Mouse (Mus musculus) left cerebral cortex, adult 9 months (tissue): Measurements from ENCODE around the gene Tbx6.

ENCODE experiments used
- DNase-seq, 2 experiments: peaks; one replicate each; pipeline ENCODE4 v3.0.0; 2022; ENCODE audit warnings: low spot score in 2 of 2

Gene Tbx6

GRCm38 (mm10) chr7:126780971-126781635 is at the start of gene Tbx6:
TSS of gene Tbx6 (plus strand) at chr7:126781483.
- no peak for DNase-seq

DNA sequence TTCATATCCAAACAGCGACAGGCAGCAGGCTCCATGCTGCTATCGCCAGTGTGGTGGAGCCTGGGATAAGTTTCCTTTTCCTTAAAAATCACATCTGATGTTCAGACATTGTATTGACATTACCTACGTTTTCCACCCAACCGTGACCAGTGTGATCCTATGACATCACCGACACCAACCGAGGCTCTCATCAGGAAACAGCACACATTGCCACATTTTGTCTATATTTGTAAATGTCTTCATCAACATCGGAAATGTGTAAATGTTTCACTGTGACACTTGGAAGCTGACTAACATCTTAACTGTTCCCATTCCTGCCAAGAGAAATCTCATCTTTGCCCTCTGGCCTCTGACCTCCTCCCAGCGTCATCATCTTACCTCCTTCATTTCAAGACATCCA is 45.2 kb upstream of the Tbx6 start:
- no peak for DNase-seq

GRCm38 (mm10) chr7:126739551-126739950 is 41.7 kb upstream of the Tbx6 start:
- DNase-seq = peak in 1 of 2 experiments; percentile 76

DNA sequence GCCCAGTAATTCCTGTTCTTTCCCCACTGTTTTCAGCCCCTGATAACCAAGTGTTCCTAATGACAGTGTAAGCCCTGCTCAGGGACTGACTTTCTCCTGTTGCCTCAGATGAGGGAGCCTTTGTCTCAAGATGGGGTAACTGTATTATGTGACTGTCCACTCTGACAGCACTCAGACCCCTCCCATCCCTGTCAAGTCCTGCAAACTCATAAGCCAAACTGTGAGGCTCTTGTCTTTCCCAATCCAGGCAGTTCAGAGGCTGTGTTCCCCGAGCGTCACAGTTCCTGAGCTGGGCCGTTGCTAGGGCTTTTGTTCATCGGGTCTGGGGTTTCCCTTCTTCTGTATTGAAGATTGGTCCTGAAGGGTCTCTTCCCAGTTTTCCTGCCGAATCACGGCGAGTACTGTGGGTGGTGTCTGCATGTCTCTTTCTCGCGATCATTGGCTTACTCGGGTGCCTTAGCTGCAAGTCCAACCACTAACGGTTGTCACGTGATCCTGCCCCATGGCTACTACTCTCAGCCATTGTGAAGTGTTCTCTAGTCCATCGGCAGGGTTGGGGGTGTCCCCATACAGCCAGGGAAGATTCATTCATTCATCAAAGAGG is 41.0 kb upstream of the Tbx6 start:
- DNase-seq = no peak

DNA sequence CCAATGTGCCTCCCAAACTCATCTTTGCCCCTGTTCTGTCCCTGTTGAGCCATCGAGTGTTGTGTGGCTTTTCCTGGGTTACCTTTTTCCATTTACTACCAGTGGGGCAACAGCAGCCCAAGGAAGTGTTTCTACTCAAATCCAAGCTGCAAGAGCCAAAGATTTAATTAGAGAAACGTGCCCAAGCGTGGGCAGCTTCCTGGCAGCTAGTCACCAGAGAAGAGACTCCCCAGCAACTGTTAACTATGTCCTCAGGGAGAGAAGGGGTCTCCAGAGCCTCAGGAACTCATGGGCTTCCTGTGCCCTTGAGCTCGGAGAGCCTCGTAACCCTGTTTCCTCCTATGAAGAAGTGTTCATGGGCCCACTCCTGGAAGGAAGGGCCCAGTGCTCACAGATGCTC is 40.3 kb upstream of the Tbx6 start:
- no peak for DNase-seq

DNA sequence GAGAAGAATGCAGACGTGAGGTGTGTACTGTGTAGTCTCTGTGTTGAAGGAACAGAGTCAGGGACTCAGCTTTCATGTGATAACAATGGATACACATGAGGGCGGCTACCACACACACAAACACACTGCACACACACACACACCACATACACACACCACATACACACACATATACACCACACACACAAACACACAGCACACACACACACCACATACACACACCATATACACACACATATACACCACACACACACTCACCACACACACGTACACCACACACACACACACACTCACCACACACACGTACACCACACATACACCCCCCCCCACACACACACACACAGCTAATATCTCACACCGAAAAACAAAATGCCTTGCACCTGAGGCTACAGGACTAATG is 39.8 kb upstream of the Tbx6 start:
- DNase-seq = no peak

GRCm38 (mm10) chr7:126741964-126742482 is 39.3 kb upstream of the Tbx6 start:
- DNase-seq = no peak

- DNase-seq = peak in 1 of 2 experiments; percentile 26
Observed at GRCm38 (mm10) chr7:126746066-126746465, 35.2 kb upstream of the Tbx6 start.

DNA sequence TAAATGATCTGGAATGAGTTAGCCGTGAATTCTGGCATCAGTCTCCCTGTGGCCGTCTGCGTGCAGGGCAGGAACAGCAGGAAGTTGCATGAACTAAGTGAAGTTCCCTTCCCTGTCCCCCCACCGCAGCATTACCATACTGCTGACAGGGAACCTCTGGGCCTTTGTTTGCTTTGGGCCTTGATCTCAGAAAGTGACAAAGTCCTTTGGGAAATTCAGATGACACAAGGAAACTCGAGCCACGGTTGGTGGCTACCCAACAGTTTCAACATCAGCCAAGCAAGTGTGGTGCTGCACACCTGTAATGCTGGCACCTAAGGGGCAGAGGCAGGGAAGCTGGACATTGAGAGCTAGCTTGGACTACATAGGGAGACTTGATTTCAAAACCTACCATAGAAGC is 34.5 kb upstream of the Tbx6 start:
- no peak for DNase-seq

GRCm38 (mm10) chr7:126748824-126749223 is 32.5 kb upstream of the Tbx6 start:
- DNase-seq = no peak

- DNase-seq = no peak
Observed at GRCm38 (mm10) chr7:126749582-126750343, 31.5 kb upstream of the Tbx6 start.

DNA sequence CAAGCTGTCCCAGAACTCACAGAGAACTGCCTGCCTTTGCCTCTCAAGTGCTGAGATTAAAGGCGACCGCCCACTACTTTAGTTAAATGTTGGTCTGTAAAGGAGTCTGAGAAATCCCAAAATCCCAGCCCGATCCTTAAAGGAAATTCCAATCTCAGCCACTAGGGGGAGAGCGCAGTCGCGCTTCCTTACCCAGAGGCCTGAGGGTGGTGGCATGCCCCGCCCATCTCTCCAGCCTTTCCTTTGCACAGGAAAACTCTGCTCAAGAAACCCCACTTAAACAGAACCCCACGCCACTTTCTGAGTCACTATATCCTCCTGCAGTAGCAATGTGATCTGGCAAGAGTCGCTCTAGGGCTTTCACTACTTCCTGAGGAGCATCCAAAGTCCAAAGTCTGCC is 26.4 kb upstream of the Tbx6 start:
- peak in 1 of 2 experiments; percentile 86 for DNase-seq

GRCm38 (mm10) chr7:126758539-126758938 is 22.7 kb upstream of the Tbx6 start:
- DNase-seq = no peak

DNA sequence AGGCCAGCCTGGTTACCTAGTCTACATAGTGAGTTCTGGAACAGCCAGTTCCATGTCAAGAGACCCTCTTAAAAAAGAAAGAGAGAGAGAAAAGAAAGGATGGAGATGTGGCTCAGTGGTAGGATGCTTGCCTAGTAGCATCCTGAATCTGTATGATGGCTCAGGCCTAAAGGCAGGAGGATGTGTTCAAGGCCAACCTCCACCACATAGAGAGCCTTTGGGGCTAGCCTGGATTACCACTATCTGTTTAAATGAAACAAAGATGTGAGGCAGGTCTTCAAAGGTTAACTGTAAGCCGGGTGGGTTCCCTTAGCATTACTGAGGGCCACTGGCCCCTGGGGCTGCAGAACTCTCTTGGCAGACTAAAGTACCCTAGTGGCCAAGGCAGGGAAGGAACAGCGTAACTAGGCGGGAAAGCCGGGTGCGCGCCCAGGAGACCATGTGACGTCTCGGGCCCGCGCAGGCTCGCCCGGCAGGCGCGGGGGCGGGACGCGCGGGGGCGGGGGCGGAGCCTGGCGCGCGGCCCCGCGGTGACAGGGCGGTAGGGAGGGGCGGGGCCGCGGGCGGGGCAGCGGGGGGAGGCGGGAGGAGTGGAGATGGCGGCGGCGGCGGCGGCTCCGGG is 22.1 kb upstream of the Tbx6 start, which contains the start of gene Mapk3:
Mapk3 (plus strand) TSS at position 552 of the 622 bp plus-strand sequence.
- DNase-seq = peak in 1 of 2 experiments; percentile 91

- DNase-seq = no peak
Observed at GRCm38 (mm10) chr7:126759672-126760390, 21.5 kb upstream of the Tbx6 start.

GRCm38 (mm10) chr7:126760391-126760802 is 20.9 kb upstream of the Tbx6 start:
- no peak for DNase-seq

- no peak for DNase-seq
Observed at GRCm38 (mm10) chr7:126760956-126761355, 20.3 kb upstream of the Tbx6 start.

DNA sequence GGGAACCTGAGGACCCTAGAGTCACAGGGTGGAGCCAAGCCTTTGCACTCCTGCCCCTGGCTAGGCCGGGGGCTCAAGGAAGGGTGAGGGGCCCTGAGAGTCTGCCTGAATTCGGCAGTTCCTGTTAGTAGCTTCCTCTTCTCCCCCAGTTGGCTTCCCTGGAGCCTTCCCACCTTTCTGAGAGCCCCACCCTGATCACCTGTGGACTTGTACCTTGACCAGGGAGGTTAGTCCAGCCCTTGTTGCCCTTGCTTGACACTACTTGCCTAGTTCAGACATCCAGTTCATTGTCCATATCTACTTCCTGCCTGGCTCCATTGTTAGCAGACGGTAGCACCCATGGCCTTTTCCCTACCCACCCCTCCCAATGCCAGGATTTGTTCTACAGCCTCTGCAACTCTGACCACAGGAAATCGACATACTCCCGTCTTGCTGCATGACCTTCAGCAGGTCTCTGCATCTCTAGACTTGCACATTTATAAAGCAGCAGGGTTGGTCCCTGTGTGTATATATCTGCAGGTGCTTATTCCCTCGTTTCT is 19.7 kb upstream of the Tbx6 start:
- DNase-seq = no peak

- DNase-seq = peak in 1 of 2 experiments; percentile 85
Observed at GRCm38 (mm10) chr7:126762471-126763008, 18.7 kb upstream of the Tbx6 start.

DNA sequence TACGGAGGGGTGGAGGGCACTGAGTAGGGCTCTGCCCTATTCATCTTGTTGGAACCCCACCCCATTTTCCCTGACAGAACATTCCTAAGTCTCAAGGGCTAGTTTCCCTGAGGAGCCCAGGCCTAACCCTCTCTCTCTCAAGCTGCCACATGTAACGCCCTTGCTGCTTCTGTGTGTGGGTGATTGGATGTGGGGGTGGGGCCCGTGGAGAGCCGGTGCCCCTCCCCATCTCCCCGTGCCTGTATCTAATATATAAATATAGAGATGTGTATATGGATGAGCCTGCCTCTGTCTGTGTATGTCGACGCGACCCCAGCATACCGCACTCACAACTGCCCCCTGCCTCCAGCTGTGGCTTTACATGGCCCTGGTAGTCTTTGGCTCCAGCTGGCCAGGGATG is 15.7 kb upstream of the Tbx6 start:
- no peak for DNase-seq

- DNase-seq = no peak
Observed at GRCm38 (mm10) chr7:126766201-126766600, 15.1 kb upstream of the Tbx6 start, which contains the start of gene Gdpd3. TSS of gene Gdpd3 (plus strand) at chr7:126766334.
